Mouse (Mus musculus) olfactory bulb, adult 2 months (tissue): ENCODE results near the gene Man2a1. TPM values are rescaled to one million over a fixed set of nuclear protein-coding genes. Genes with fewer than 3 reads are reported as not detected.

ENCODE experiments used
- H3K27ac ChIP-seq: fragments of 200-500 bp; 2 replicates; pipeline ENCODE4 v1.5.1; 2012; ENCODE audit warnings: low read depth, low read length; ENCODE audit not compliant: insufficient read depth
- H3K4me1 ChIP-seq: fragments of 200-500 bp; 2 replicates; pipeline ENCODE4 v1.6.1; 2012; ENCODE audit warnings: low read length; ENCODE audit not compliant: control insufficient read depth, insufficient read depth
- H3K4me3 ChIP-seq: fragments of 200-500 bp; 2 replicates; pipeline ENCODE4 v1.5.1; 2012; ENCODE audit warnings: mild to moderate bottlenecking, low read depth, low read length, moderate library complexity; ENCODE audit not compliant: insufficient read depth
- CTCF ChIP-seq: fragments of 200-500 bp; IDR thresholded peaks from 2 replicates; pipeline ENCODE4 v1.5.1; 2012; ENCODE audit warnings: low read depth, mild to moderate bottlenecking, low read length, moderate library complexity; ENCODE audit not compliant: insufficient read depth
- POLR2A ChIP-seq: fragments of 200-500 bp; IDR thresholded peaks from 2 replicates; pipeline ENCODE4 v1.6.1; 2012; ENCODE audit warnings: mild to moderate bottlenecking, low read depth, low read length, moderate library complexity; ENCODE audit not compliant: insufficient read depth
- WGBS: fragments of 180-500 bp; shearing (Covaris S2); methylation state at CpG from one replicate; pipeline ENCODE4 v1.1.7; 2018; 5-methylcytosine and 5-hydroxymethylcytosine counted together
- polyA plus RNA-seq: library from polyadenylated mRNA; stranded (reverse); fragments of >200 nt; gene quantifications from 2 replicates; pipeline ENCODE4 v1.2.4, GENCODE M21; 2012; ENCODE audit warnings: low replicate concordance; ENCODE audit not compliant: missing spikeins, insufficient read depth, insufficient read length

The Man2a1 gene
- polyA plus RNA-seq, 1 experiment: not detected

DNA sequence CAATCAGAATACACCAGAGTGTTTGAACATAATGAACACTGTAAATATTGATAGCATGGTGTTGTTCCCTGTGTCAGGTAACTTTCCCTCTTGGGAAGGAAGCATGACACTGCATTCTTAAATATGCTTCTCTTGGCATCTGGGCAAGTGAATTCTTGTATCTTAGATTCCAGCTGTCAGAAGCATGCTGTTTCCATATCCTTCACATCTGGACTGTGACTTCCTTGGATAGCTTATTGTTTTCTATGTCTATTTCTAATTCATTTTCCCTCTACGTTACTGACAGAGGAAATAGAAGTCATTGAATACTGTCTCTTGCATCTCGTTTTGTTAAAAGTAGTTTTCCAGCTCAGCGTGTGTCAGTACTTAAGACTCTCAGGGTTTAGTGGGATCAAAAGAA is 9.2 kb downstream of the Man2a1 start:
- TF ChIP-seq CTCF: no peak
- no peak for TF ChIP-seq POLR2A
- no peak overlapping the region for H3K4me3 ChIP-seq
- WGBS: 62% methylated on average over 3 of the region's 3 CpGs
- H3K4me1 ChIP-seq: peaks cover 3% of the 10 kb centered on the region
- H3K27ac ChIP-seq: no peak overlapping the region

DNA sequence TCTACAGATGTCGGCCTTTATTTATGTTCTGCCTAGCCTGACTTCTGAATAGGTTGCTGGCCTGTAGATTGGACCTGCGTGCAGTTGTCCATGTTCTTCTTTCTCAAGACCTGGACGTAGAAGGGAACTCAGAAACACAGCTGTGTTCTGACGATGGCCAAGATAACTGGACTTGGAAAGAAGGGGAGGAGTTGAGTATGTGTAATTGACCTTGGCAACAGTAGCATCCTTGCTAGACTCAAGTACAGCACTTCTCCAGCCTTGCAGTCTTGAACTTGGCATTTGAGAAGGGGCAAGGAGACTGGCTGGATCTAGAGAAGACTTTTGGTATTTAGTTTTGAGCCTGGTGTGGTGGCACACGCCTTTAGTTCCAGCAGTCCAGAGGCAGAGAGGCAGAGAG is 10.9 kb downstream of the Man2a1 start:
- peaks cover 6% of the 10 kb centered on the region for H3K4me1 ChIP-seq
- 85% methylated on average over 5 of the region's 5 CpGs for WGBS
- H3K27ac ChIP-seq: no peak overlapping the region
- no peak overlapping the region for H3K4me3 ChIP-seq
- TF ChIP-seq POLR2A: no peak
- TF ChIP-seq CTCF: no peak

- Histone ChIP-seq H3K27ac (no peak overlapping the region), H3K4me1 (peaks cover 9% of the 10 kb centered on the region), H3K4me3 (no peak overlapping the region)
- TF ChIP-seq CTCF (no peak), POLR2A (no peak)
- WGBS: 92% methylated on average over 16 of the region's 16 CpGs
These were observed 11.8 kb downstream of the Man2a1 start for GRCm38 (mm10) chr17:64612135-64612885.

- WGBS: 94% methylated on average over 3 of the region's 3 CpGs
- no peak overlapping the region for H3K4me3 ChIP-seq
These were observed 12.4 kb downstream of the Man2a1 start for GRCm38 (mm10) chr17:64612930-64613329.

DNA sequence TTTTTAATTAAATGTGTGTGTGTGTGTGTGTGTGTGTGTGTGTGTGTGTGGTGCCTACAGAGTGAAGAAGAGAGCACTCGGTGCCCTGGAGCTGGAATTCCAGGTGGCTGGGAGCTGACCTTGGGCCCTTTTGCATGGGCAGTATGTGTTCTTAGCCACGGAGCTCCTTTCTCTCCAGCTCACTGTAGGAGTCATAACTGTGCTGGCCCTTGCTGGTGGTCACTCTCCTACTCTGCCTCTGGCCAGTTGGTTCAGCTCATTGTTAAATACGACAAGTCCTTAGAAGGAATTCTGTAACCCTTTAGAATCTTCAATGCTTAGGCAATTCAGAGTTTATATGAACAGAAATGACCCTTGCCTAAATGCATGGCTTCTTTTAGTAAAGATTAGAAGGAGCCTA is 12.8 kb downstream of the Man2a1 start:
- 88% methylated on average over 3 of the region's 3 CpGs for WGBS
- H3K4me3 ChIP-seq: no peak overlapping the region

More at GRCm38 (mm10) chr17:64612930-64613329, 12.4 kb downstream of the Man2a1 start:
- no peak for TF ChIP-seq POLR2A
- TF ChIP-seq CTCF: no peak
- Histone ChIP-seq H3K4me1 (peaks cover 9% of the 10 kb centered on the region), H3K27ac (no peak overlapping the region)

GRCm38 (mm10) chr17:64614804-64615203 is 14.3 kb downstream of the Man2a1 start:
- peaks cover 9% of the 10 kb centered on the region for H3K4me1 ChIP-seq
- 66% methylated on average over 3 of the region's 3 CpGs for WGBS
- H3K4me3 ChIP-seq: no peak overlapping the region
- no peak for TF ChIP-seq POLR2A
- TF ChIP-seq CTCF: no peak
- H3K27ac ChIP-seq: no peak overlapping the region

More for the DNA sequence above, 12.8 kb downstream of the Man2a1 start:
- Histone ChIP-seq H3K27ac (no peak overlapping the region), H3K4me1 (peaks cover 9% of the 10 kb centered on the region)
- TF ChIP-seq POLR2A (no peak), CTCF (no peak)

GRCm38 (mm10) chr17:64615420-64615819 is 14.9 kb downstream of the Man2a1 start:
- Histone ChIP-seq H3K27ac (no peak overlapping the region), H3K4me1 (peaks cover 13% of the 10 kb centered on the region), H3K4me3 (no peak overlapping the region)
- TF ChIP-seq POLR2A (no peak), CTCF (no peak)
- WGBS: 65% methylated on average over 6 of the region's 6 CpGs

DNA sequence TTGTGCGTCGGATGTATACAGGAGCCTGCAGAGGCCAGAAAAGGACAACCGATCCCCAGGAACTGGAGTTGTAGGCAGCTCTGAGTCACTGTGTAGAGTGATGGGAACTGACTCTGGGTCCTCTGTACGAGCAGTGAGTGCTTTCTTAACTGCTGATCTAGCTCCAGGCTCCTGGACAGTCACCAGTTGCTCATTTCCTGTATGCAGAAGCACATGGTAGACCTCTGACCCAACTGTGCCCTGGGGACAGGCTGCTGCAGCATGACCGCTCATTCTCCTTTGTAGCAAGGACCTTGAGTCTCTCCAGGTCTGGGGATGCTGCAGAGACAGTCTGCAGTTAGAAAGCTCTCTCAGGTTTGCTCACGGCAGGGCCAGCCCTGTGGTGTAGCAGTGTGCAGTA is 15.7 kb downstream of the Man2a1 start:
- no peak for TF ChIP-seq POLR2A
- no peak for TF ChIP-seq CTCF
- Histone ChIP-seq H3K4me1 (peaks cover 17% of the 10 kb centered on the region), H3K27ac (no peak overlapping the region), H3K4me3 (no peak overlapping the region)
- WGBS: 90% methylated on average over 6 of the region's 6 CpGs

DNA sequence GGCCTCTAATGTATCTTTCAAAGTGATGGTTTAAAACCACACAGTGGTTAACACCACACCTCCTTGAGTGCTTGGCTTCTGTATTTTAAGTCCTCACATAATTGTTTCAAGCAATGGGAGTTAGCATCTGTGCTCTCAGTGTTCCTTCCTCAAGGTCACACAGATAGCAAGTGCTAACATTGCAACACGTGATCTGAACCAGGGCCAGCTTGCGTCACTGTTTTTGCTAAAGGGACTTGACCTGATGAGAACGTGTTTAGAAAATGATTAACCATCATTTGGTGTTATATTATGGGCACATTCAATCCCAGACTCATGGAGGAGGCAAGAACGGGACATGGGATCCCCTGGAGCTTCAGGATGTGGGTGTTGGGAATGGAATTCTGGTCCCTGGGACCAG is 17.3 kb downstream of the Man2a1 start:
- Histone ChIP-seq H3K4me1 (peaks cover 24% of the 10 kb centered on the region), H3K4me3 (no peak overlapping the region), H3K27ac (no peak overlapping the region)
- 93% methylated on average over 4 of the region's 4 CpGs for WGBS
- TF ChIP-seq CTCF (no peak), POLR2A (no peak)
